Mouse (Mus musculus): ENCODE results near the gene Sgk2. TPM values are rescaled to one million over a fixed set of nuclear protein-coding genes. Genes with fewer than 3 reads are reported as not detected.

The Sgk2 gene
- total RNA-seq, 2 experiments from 2014 or later: 0.26 to 0.66 TPM

DNA sequence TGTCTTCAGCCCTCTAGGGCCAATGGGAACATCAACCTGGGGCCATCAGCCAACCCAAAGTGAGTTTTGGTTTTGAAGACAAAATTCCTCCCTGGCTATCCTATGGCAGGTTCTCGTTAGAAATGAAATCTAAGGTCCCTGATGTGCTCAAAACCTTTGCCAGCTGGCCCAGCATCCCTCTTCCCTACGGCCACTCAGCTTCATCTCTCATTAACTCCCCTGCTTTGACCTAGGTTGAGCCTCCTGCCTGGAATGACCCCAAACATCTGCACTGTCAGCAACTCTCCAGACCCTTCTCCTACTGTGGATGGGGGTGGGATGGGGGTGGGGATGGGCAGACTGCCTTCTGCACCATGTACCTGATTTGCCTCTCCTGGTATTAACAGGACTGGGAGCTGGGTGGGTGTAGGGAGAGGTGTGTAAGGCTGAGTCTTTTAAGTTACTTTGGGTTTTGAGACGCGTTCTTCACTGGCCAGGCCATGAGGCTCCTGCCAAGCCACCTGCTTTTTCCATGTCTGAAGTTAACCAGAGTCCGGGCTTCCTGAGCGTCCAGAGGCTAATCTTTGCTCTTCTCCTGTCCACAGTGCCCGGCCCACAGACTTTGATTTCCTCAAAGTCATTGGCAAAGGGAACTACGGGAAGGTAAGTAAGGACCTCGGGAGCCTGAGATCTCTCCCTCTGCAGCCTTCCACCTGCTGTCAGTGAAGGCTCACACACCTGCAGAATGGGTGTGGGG, 6.9 kb downstream of the Sgk2 start:
- Histone ChIP-seq H3K4me3 (no peak overlapping the region), H3K27ac (no peak overlapping the region)
- TF ChIP-seq CTCF (IDR thresholded peaks at IDR 0.05): no peak
- no peak for DNase-seq (ENCODE audit: extremely low spot score in 1 of 2, low spot score in 2 of 2)
- intact Hi-C loops (cut with DNase I): no loop called here

GRCm38 (mm10) chr2:162998528-162999230, 11.5 kb downstream of the Sgk2 start:
- TF ChIP-seq CTCF (IDR thresholded peaks at IDR 0.05): peak; percentile 91
- intact Hi-C loops (cut with DNase I): no loop called here
- H3K4me3 ChIP-seq: no peak overlapping the region
- peak; percentile 49 to 64 for DNase-seq (ENCODE audit: extremely low spot score in 1 of 2, low spot score in 2 of 2)
- H3K27ac ChIP-seq: no peak overlapping the region

- intact Hi-C loops (cut with DNase I): no loop called here
- no peak for DNase-seq (ENCODE audit: extremely low spot score in 1 of 2, low spot score in 2 of 2)
Measured at GRCm38 (mm10) chr2:162999744-163000143, 12.6 kb downstream of the Sgk2 start.

DNA sequence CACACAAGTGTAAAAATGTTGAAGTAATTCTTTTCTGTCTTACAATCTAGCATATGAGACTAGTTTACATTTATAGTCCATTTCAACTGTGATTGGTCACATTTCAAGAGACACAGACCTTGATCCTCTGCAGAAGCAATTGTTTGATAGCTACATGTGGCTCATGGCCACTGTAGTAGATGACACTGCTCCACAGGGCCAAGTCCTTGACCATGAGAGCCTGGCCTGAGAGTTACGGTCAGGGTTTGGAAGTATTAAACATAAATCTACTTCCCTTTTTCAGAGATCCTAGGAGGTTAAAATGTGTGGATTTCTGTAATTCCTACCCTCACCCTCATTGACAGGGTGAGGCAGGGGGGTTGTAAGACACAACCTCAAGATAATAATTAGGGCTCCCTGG, 13.9 kb downstream of the Sgk2 start:
- DNase-seq (ENCODE audit: extremely low spot score in 1 of 2, low spot score in 2 of 2): no peak
- no peak overlapping the region for H3K4me3 ChIP-seq
- TF ChIP-seq CTCF (IDR thresholded peaks at IDR 0.05): no peak
- no peak overlapping the region for H3K27ac ChIP-seq
- intact Hi-C loops (cut with DNase I): no loop called here

More at GRCm38 (mm10) chr2:162999744-163000143, 12.6 kb downstream of the Sgk2 start:
- Histone ChIP-seq H3K27ac (no peak overlapping the region), H3K4me3 (no peak overlapping the region)
- TF ChIP-seq CTCF (IDR thresholded peaks at IDR 0.05): peak; percentile 51

DNA sequence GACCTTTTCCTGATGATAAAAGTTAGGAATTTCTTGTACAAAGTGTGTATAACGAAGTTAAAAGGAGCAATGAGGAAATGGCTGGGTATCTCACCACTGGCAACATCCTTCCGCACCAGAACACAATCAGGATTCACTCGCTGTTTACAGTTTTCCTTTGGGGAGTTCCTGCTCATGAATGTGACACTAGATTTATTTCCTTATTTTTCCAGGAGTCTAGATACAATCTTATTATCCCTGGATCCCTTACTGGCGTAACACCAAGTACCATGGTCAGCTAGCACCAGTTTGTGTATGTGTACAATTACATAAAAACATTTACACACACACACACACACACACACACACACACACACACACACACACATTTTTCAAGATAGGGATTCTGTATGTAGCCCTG, 20.2 kb downstream of the Sgk2 start:
- no peak overlapping the region for H3K4me3 ChIP-seq
- TF ChIP-seq CTCF (IDR thresholded peaks at IDR 0.05): no peak
- no peak overlapping the region for H3K27ac ChIP-seq
- DNase-seq (ENCODE audit: extremely low spot score in 1 of 2, low spot score in 2 of 2): no peak
- intact Hi-C loops (cut with DNase I): no loop called here

DNA sequence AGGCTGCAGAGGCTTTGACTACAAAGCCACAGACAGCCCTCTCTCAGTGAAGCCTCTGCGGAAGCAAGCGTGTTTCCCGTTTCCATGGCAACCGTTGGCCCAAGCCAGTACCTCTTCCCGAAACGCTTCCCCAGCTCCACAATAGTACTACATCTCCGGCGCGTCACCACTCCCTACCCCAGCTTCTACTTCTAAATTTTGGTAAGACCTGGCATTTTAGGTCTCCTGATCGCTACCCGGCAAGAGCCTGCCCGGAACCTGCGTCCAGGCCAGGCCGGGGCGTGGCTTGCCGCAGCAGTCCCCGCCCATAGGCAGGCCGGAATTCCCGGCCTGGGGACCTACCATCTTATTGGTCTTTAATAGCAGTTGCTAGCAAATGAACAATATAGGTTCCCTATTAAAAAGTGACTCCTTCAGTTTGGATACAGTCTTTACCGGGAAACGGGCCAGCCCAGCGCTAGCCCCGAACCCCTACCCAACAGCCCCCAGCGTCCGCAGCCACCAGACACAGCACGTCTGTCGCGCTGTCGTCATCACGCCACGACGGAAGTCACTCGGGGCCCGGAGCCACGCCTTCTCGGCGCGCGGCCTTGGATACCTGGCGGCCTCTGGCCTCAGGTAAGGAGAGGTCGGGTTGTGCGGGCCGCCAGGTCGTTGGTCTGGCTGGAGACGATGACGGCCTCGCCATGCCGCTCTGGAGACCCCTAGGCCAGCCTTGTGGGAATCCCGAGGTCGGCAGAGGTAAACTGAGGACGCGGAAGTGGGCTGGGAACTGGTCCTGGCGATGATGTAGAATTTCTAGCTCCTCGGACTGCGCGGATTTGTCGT, 30.0 kb downstream of the Sgk2 start, which contains the start of gene Ift52:
TSS of gene Ift52 (plus strand) at position 439 of the 828 bp plus-strand sequence.
- peak; percentile 91 to 96 for DNase-seq (ENCODE audit: extremely low spot score in 1 of 2, low spot score in 2 of 2)
- TF ChIP-seq CTCF (IDR thresholded peaks at IDR 0.05): no peak
- Histone ChIP-seq H3K27ac (peak within 1 kb of the TSS; percentile 91), H3K4me3 (peak within 1 kb of the TSS; percentile 87)
- intact Hi-C loops (cut with DNase I): loop anchor here (5.0 kb wide), 1 partner anchor 95 kb away; no protein-coding TSS in a partner anchor

DNA sequence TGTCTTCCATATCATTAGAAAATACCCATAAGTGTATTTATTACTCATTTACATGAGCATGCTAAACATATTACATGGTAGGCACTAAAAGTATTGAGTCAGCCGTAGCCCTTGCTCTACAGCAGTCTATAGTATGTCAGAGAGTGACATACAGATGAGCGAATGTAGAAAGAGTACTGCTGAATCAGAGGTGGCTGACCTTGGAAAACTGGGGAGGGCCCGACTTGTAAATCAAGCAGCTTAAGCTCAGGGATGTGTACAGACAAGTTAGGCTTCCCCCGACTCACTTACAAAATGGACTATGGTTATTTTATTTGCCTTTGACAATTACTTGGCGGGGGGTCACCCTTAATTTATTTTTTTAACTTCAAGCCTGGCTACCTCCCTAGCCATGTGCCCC, 44.2 kb downstream of the Sgk2 start:
- intact Hi-C loops (cut with DNase I): no loop called here
- H3K4me3 ChIP-seq: no peak overlapping the region
- no peak overlapping the region for H3K27ac ChIP-seq
- no peak for DNase-seq (ENCODE audit: extremely low spot score in 1 of 2, low spot score in 2 of 2)
- no peak for TF ChIP-seq CTCF (IDR thresholded peaks at IDR 0.05)

- H3K27ac ChIP-seq: no peak overlapping the region
- no peak for TF ChIP-seq CTCF (IDR thresholded peaks at IDR 0.05)
- DNase-seq (ENCODE audit: extremely low spot score in 1 of 2, low spot score in 2 of 2): no peak
- no peak overlapping the region for H3K4me3 ChIP-seq
- intact Hi-C loops (cut with DNase I): no loop called here
Measured at GRCm38 (mm10) chr2:163031757-163032156, 44.6 kb downstream of the Sgk2 start.

- intact Hi-C loops (cut with DNase I): no loop called here
- TF ChIP-seq CTCF (IDR thresholded peaks at IDR 0.05): no peak
- DNase-seq (ENCODE audit: extremely low spot score in 1 of 2, low spot score in 2 of 2): no peak
- no peak overlapping the region for H3K4me3 ChIP-seq
- no peak overlapping the region for H3K27ac ChIP-seq
Measured at GRCm38 (mm10) chr2:163032622-163033021, 45.5 kb downstream of the Sgk2 start.

GRCm38 (mm10) chr2:163039940-163040339, 52.8 kb downstream of the Sgk2 start:
- DNase-seq (ENCODE audit: extremely low spot score in 1 of 2, low spot score in 2 of 2): no peak
- Histone ChIP-seq H3K4me3 (no peak overlapping the region), H3K27ac (no peak overlapping the region)
- no peak for TF ChIP-seq CTCF (IDR thresholded peaks at IDR 0.05)
- intact Hi-C loops (cut with DNase I): no loop called here

DNA sequence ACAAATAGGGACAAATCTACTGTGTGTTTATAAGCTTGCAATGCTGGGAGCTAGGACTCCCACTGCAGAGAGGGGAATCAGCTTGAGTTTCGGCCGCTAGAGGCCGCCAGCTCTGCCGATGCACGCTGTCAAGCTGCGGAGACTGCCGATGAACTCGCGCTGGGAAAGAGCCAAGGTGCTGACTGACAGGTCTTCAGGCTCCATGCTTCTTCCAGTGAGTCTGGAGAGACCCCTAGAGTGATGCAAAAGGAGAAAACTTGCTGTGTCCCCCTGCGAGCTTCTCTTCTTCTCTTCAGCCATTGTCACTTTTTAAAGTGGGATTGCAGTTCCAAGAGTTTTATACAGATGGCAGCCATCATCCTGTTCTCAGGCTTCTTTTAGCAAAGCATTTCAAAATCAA, 61.0 kb downstream of the Sgk2 start:
- intact Hi-C loops (cut with DNase I): loop anchor here (5.0 kb wide), 1 partner anchor 354 kb away; no protein-coding TSS in a partner anchor
- peak; percentile 62 to 72 for DNase-seq (ENCODE audit: extremely low spot score in 1 of 2, low spot score in 2 of 2)
- Histone ChIP-seq H3K4me3 (peak overlapping the region; percentile 36), H3K27ac (no peak overlapping the region)
- peak; percentile 91 for TF ChIP-seq CTCF (IDR thresholded peaks at IDR 0.05)

Measured in left cerebral cortex, adult 2 months (tissue).